Mouse (Mus musculus) small intestine, adult 2 months (tissue): ENCODE data around the gene Lgals1.

ENCODE experiments used
- CTCF ChIP-seq: fragments of 200-500 bp; IDR thresholded peaks from 2 replicates; pipeline ENCODE4 v1.5.1; 2012; ENCODE audit warnings: low read depth, mild to moderate bottlenecking, control low read depth, inconsistent platforms, low read length, moderate library complexity, mixed read lengths; ENCODE audit not compliant: insufficient replicate concordance, insufficient read length; ENCODE audit errors: extremely low read depth
- POLR2A ChIP-seq: fragments of 200-500 bp; IDR thresholded peaks from 2 replicates; pipeline ENCODE4 v1.6.1; 2012; ENCODE audit warnings: low read depth, mild to moderate bottlenecking, control low read depth, inconsistent platforms, low read length, moderate library complexity

DNA sequence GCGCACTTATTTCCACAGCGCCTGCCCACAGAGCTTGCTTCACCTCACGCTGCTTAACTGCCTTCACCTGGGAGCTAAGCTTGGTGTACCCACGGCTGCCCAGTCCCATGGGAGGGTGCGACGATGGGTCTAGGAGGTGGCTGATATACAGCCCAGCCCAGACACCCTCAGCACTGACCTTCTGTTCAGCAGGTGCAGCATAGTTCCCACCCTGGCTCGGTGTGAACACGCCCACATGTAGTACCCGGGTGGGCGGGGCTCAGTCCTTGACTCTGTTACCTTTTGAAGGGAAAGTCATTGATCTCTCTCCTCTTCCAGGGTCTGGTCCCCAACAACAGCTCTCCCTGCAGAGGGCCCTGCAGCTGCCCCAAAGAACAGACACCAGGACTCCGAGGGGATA is 33.0 kb downstream of the Lgals1 start:
- TF ChIP-seq CTCF (no peak), POLR2A (no peak)
